ENCODE assay signal across 12 mouse cellular contexts in the genomic region with DNA sequence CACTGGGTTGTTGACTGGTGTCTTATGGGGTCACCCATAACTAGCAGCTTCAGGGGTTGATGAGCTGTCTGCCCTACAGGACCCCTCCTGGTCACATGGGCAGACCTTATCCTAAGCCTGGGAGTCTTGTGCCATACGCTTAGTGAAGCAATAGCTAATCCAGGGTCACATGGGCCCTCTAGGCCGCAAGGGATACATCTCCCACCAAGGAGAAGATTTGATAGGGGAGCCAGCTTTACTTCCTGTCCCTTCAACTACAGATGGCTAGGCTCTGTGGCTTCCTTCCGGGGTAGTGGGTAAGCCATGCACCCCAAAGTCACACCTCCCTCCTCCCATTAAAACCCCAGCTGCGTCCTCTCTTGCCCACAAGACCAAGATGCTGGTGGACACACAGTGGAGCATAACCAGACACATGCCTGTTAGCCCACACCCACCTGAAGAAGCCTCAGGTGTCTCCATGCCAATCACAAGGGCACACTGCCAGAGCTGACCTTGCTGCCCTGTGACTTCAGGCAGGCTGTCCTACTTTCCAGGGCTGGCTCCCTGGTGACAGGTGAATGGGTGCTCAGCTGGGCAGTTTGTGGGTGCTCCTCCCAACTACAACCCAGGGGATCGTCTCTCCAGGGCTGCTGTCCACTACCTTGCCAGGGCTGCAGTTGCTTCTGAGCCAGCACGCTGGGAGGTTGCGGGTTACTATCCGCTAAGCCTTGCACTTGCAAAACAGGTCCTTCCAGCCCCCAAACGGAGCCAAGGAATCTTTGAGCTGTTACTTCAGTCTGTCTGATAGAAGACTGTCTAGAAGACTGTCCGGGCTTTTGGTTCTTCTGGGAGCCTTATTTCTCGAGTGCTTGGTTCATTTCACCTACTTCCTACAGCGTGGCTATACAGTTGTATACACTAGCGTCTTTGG. TPM values are rescaled to one million over a fixed set of nuclear protein-coding genes. Genes with fewer than 3 reads are reported as not detected.
DNase-seq lines count a peak whose midpoint lies in the region; ATAC-seq lines count a peak whose summit lies in the region.
"Had no signal": no experiment of that assay in that cellular context is flagged by ENCODE, and none has a peak within 500 bp of the region (broad histone marks: within the 10 kb centered on the region; RNA-seq: fewer than 3 reads in every experiment).

A gene (minus strand): TSS at position 51 of the 910 bp plus-strand sequence.

- peaks cover 7% of the 10 kb centered on the region; the same call in 1 of the 2 replicates for H3K27me3 ChIP-seq in midbrain, embryonic 15.5 days (replicated peaks)

- no peak within 1 kb of the TSS for H3K4me2 ChIP-seq in midbrain, embryonic 15.5 days
- H3K4me2 ChIP-seq: midbrain, embryonic 12.5 days had no signal

- peak; percentile 11; the same call in 1 of the 2 replicates for ATAC-seq in megakaryocyte, adult 5-6 weeks (ENCODE audit: poor library complexity, severe bottlenecking)
- ATAC-seq in midbrain, embryonic 15.5 days (replicated peaks), result no peak

- WGBS in midbrain, embryonic 15.5 days, result 70% methylated on average over 13 of the region's 13 CpGs

- peaks cover 6% of the 10 kb centered on the region; the same call in 1 of the 2 replicates for H3K4me1 ChIP-seq in midbrain, embryonic 15.5 days
- H3K4me1 ChIP-seq: midbrain, embryonic 12.5 days had no signal

- peak; percentile 45 for DNase-seq in adrenal gland, postnatal 14 days
- DNase-seq in adrenal gland, adult 18-20 months (ENCODE audit: low spot score in 2 of 2), result no peak
- peak; percentile 78 for DNase-seq in urinary bladder, postnatal 14 days (ENCODE audit: low spot score)
- DNase-seq in urinary bladder, postnatal 25 days (ENCODE audit: low spot score), result no peak
- DNase-seq in thymus, postnatal 4 days, result peak; percentile 63
- DNase-seq in frontal cortex, adult 2 months (ENCODE audit: extremely low spot score in 1 of 2, low spot score in 1 of 2), result no peak
- DNase-seq: kidney, adult 9 months had no signal

- H3K4me3 ChIP-seq in midbrain, embryonic 15.5 days, result no peak within 1 kb of the TSS
- H3K4me3 ChIP-seq: left cerebral cortex, adult 2 months; midbrain, embryonic 12.5 days had no signal

- no peaks in the 10 kb centered on the region for H3K9me3 ChIP-seq in midbrain, embryonic 15.5 days
- H3K9me3 ChIP-seq: midbrain, embryonic 12.5 days had no signal

- H3K36me3 ChIP-seq in midbrain, embryonic 15.5 days (replicated peaks), result no peaks in the 10 kb centered on the region
- H3K36me3 ChIP-seq: midbrain, embryonic 12.5 days had no signal

- no peak within 1 kb of the TSS for H3K27ac ChIP-seq in midbrain, embryonic 15.5 days
- H3K27ac ChIP-seq: left cerebral cortex, adult 2 months; liver, embryonic 14.5 days; midbrain, embryonic 12.5 days had no signal

- no peak within 1 kb of the TSS for H3K9ac ChIP-seq in midbrain, embryonic 15.5 days
- H3K9ac ChIP-seq: liver, embryonic 14.5 days; midbrain, embryonic 12.5 days had no signal

RNA-seq across cellular contexts. Expression of the gene that starts here (rescaled TPM):
- 0.30 and 3.4 TPM in 2 replicates for total RNA-seq in adrenal gland, postnatal 14 days (2021)
- under 1 TPM; 0.54 to 0.66 TPM for total RNA-seq in adrenal gland, adult 18-20 months (2021)
- total RNA-seq in megakaryocyte, adult 5-6 weeks (2015), result 20.0 and 25.8 TPM in 2 replicates
- total RNA-seq in megakaryocyte, adult 5-6 weeks (2017), result 7.6 and 10.7 TPM in 2 replicates
- polyA plus RNA-seq in midbrain, embryonic 15.5 days (2015; fragmentation: Nextera tagmentation; extraction: Ambion mirVana), result 0.06 and 0.11 TPM in 2 replicates
- polyA plus RNA-seq in frontal cortex, adult 2 months (2012; rRNA removed), result 0.10 and 0.15 TPM in 2 replicates
- polyA plus RNA-seq: midbrain, embryonic 12.5 days had no signal

Comparison
In these comparisons a context has a peak if more than half of its experiments do, and no peak if none do; other contexts are left out.
1. DNase-seq: peak in adrenal gland, postnatal 14 days (single experiment), urinary bladder, postnatal 14 days (single experiment) and thymus, postnatal 4 days (single experiment); none in adrenal gland, adult 18-20 months (0 of 2), urinary bladder, postnatal 25 days (single experiment) and frontal cortex, adult 2 months (0 of 2).